Mouse (Mus musculus) brain, adult 2 months (tissue): ENCODE measurements at regions not wholly inside any gene's neighbourhood (a gene's known extent, or its start where the extent isn't known, plus 50 kb on each side); places are given as distances from the start of the nearest gene placed in this dataset.

Experiments
- DNase-seq: peaks from one replicate; pipeline ENCODE4 v3.0.0; 2011; ENCODE audit warnings: low read depth, low spot score

DNA sequence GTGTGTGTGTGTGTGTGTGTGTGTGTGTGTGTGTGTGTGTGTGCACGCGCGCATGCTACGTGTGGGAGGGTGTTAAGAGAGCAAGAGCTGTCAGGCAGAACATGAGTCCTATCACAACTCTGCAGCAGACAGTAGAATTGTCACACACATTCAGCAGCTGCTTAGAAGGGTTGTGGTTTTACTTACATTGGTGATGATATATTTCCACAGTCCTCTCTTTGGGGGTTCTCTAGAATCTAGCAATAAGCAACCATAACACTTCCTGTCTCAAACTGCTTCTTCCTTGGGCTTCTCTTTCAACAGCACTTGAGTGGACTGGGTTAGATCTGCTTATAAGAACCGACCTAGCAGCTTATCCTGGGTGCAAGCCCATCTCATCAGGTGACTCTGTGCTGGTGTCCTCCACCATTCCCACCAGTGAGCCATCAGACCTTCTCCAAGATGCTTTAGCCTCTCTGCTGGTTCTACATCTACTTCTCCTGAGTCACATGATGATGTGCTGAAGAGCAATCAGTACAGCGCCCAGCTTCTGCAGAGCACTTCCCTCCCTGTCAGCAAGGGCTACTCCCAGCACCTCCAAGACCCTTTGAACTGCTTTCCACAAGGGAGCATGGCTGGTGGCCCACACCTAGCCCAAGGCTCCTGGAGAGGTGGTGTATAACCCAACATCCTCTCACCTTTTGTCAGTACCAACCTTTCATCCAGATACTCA is 222.6 kb downstream of the Wdr11 start:
- DNase-seq: no peak

DNA sequence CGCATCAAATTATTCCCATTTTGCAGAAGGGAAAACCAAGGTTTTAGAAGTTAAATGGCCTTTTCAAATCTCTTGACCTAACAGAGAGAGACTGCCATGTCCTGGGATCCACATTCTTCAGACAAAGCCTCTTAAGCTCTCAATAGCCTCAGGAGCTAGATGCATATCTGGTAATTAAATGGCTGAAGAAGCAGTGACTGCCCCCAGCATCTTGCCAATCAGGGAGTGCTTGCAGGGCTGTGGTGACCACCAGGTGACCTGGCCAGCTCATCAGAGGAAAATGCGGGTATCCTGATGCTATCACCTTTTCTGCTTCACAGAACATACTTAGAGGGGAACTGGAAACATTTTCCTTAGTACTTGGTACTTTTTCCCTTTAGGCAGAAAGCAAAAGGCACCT is 227.2 kb downstream of the Wdr11 start:
- DNase-seq: no peak

DNA sequence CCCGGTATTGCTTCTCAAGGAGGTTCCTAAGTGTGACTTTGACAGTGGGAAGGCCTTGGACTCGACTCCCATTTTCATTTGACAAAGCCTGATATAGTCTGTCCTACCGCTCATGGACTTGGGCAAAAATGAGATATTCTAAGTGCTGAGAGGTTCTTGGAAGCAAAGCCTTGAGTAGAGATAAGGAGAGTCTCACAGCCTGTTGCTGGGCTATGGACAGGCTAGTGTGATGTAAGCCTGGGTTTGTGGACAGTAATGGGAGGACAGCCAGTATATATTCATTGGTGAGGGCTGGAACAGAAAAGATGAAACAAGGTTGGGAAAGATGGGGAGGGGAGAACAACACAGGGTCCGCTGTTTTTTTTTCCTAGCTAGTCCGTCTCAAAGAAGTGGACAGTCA is 228.0 kb downstream of the Wdr11 start:
- DNase-seq: no peak

DNA sequence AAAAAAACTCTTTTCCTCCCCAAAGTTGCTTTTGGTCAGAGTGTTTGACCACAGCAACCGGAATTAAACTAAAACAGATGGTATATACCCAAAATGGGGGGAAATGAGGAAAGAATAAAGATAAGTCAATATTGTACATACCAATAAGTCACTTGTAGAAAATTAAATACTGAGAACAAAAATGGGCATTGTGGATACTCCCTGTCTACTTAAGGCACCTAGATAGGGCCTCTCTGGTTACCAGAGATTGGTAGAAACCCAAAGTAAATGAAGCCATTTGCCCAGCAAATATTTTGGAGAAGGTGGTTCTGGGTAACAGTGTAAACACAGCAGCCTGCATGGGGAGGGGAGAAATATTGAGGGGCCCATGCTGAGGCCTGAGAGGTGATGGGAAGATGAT is 237.3 kb downstream of the Wdr11 start:
- DNase-seq: no peak

DNA sequence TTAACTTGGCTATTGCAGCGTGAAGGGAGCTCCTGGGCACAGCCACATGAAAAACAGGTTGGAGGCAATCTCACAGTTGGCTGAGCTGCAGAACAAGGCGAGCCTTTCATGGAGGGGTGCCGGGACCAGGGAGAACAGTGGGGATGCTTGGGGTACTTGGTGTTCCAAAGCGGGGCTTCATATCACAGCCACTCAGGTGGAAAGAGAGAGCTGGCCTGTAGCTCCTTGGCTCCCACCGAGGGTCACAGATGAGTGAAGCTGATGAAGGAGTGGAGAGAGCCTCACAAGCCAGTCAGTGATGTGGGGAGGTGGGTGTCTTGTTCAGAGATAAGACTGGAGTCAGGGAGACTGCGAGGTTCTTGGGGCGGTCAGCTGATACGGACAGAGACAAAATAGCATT is 241.2 kb downstream of the Wdr11 start:
- DNase-seq: no peak

DNA sequence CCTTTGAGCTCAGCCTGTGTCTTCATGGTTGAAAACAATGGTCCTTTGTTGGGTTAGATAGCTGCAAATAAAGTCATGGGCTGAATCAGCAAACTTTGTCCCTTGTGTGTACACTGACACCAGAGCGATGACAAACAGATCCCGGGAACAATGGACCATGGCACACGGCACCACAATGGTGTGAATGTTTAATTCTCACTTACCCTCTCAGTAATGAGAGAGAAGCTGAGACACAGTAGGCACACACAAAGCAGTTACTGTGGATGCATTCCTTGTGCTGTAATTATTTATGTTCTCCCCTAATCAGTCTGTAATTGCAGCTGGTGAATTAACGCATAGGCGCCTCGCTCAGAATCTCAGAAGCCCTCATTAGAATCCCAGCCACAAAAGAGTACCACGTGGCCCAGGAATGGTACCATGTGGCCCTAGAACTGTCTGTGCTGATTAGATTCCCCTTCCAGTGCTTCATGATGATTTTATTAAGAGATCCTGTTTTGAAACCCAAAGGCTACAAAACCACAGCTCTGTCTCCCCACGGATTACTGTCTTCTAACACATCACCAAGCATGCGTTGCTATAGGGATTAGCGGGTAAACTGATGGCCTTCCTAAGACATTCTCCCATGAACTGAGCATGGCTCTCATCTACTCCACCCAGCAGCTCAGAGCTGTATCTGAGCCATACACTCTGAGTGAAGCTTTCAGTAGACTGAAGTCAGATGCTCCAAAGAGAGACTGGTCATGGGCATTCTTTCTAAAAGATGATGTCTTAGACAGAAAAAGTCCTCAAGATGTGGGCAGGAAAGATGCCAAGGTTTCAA is 250.8 kb downstream of the Wdr11 start:
- DNase-seq: peak; percentile 87

DNA sequence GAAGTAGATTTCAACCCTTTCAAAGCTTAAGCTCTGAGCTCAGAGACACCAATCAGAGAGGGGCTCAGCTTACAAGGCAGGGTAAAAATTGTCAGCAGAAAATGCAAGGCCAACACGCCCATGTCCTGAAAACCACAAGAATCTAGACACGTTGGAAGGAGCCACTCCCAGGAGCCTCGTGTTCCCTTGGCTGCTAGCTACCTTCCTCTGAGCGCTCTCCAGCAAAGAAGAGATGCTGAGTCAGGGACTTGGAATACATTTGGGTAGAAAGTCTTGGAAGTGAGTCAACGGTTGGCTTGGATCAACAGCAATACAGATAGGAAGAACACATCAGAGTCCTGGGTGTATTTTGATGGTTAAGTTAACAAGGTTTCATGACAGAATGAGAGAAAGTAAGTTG is 255.5 kb downstream of the Wdr11 start:
- peak; percentile 58 for DNase-seq

DNA sequence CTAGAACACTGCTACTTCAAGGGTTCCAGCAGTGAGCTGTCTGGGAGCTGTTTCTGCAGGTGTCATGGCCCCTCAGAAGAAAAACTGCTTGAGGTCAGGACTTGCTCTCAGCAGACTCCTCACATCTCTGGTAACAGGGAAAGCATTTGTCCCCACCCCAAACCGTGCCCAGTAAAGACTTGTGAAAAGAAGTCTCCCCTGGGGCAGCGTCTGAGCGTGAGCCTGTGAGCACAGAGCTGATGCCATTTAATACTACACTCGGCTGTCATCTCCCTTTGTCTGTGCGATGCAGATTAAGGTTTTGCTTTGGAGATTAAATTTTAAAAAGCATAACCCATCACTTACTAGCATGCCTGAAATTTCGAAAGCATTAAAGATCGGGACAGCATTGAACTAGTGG is 261.9 kb downstream of the Wdr11 start:
- DNase-seq: no peak

DNA sequence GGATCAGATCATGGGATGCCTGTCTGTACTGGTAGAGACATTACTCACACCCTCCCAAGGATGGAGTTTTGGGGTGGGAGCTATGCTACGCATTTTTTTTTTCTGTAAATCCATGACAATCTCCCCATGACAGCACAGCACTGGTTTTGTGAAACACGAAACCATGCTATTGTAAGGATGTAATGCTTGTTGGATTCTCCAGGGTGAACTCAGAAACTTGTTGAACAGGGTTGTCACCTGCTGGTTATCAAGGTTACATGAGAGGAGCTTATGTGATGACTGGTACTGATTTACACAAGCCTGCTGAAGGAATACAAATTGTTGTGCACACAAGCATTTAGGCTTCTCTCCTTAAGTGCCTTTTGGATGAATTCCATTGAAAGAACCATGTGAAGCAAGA is 263.3 kb downstream of the Wdr11 start:
- no peak for DNase-seq

DNA sequence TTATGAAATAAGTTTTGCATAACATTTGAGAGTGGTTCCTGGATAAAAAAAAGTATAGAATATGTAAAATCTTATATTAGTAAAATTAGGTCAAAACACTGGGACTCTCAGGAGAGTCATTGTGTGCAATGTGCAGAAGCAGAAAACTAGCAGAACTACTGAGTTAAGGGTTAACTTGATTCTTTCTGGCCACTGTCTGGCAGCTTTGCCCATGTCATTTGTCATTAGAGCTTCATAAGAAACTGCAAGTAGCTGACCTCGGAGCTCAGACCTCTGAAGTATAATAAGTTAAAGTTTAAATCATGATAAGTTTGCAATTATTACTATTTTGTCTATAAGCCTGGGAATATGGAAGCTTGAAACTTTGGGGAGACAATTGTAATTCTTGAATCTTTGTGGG is 271.3 kb downstream of the Wdr11 start:
- no peak for DNase-seq

DNA sequence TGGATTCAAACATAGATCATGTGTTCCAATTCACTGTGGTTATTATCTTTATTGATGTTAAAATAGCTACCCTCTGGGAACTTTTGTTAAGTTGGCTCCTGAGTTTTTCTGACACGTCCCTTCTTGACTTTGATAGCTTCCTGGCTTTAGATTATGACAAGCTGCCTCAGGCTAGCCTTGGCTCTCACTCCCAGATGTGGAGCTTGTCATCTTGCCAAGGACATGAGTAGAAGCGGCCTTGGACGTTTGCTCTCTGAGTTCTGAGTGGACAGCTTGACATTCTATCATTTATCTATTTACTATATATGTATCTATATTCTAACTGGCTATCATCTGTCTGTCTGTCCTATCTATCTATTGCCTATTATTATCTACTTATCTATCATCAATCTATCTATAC is 273.9 kb downstream of the Wdr11 start:
- no peak for DNase-seq

DNA sequence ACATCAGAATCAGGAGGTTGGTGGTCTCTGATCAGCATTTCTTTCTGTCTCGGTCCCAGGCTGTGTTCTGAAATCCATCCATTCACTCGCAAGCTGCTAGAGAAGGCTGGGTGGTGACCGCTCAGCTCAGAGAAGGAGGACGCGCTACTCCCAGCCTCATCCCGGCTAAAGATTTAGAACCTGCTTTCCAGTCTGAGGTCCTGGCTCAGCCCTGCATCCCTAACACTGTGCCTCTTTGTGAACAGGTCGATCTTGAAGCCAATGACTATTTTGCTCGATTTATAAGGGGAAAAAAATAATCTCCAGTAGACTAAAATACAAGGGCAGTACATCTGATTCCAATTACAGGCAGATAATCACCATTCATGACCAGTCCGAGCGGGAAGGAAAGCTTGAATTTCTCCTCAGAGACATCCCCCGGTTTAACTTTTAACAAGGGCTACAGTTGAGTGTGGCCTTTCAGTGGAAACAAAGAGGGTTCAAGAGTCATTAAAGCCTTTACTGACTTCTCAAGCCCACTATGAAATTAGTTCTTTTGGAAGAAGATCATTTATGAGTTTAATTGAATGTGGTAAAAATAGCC is 280.6 kb downstream of the Wdr11 start:
- no peak for DNase-seq

DNA sequence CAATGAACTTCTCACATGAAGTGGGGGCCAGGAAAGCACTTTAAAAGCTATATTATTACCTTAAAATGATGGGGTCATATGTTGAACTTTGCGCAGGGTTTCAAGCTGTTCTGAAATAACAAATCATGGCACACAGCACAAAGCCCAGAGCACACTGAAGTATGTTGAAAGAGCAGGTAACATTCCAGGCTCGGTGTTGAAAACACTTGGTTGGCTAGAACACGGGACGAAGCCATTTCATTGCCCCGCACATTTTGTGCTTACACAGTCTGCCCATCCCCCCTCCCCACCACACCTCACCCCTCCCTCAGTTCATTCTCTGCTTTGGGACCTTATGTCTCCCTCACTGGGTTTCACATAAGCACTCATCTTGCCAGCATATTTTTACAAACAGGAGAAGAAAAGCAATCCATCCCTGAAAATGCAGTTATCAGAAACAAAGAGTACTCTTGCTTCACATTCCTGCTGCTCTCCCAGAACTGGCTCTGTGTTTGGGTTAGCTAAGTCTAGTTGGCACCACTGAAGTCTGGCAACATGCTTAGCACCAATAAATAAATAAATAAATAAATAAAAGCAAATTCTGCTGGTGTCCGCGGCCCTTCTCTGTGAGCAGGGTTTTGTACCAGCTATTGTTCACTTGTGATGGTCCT is 284.7 kb downstream of the Wdr11 start:
- no peak for DNase-seq

DNA sequence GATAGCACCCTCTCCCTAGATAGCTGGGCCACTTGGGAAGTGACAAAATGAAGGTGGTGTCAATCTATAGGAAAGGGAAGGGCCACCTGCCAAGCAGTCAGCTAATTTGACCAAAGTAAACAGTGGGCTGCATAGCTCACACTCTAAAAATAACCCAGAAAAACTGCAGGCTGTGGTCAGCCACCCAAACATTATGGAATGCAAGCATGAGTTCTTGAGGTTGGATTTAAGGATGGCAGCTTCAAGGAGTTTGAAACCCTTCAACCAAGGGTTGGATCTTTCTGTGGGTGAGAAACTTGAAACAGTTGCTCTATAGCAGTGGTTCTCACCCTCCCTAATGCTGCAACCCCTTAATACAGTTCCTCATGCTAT is 285.2 kb downstream of the Wdr11 start:
- no peak for DNase-seq

DNA sequence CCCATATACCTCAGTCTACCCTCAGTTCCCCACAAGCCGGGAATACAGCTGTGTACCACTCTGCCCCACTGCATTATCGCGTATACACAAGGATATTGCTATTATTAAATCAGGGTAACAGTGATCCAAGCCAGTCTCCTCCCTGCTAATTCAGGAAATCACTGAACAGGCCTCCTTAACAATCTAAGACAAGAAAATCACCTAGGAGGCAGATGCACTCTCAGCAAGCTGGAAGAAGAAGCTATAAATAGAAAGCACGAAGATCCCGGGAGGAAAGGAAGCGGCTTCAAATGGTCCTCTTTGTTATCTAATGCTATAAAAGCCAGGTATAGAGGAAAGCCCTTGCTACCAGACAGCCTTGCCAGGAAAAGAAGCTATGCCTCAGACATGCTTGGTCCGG is 304.6 kb downstream of the Wdr11 start:
- DNase-seq: peak; percentile 50

DNA sequence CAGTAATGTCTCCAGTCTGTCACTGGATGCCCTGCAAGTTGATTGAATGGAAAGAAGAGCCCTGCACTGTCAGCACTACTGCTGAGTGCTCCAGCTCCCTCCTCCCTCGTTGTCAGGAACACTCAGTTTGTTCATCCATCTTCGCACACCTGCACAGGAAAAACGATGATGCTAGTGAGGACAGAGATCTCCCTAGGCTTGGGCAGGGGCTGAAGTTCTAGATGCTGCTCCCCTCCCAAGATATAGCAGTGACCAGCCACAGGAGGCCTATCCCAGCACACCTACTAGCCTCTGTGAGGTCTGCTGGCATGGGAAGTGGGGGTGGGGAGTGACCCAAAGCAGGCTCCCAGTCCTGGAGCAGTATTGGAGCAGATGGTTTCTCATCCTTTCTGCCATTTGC is 305.8 kb downstream of the Wdr11 start:
- DNase-seq: no peak

DNA sequence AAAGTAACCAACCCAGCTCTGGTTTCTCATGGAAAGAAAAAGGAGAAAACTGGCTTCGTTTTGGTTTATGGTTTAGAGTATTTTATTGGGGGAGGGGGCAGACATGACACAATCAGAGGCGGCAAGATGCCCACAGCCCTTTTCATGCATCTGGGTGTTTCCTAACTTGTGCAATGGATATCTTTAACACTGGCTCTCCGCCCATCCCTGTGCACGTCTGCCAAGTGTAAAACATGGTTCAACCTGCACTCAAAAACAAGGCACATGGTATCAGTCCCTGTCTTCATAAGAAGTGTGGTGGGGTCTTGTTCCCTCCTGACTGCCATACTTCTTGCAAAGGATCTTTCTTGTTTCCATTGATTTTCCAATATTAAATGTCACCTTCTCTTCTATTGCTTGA is 310.6 kb downstream of the Wdr11 start:
- DNase-seq: no peak

DNA sequence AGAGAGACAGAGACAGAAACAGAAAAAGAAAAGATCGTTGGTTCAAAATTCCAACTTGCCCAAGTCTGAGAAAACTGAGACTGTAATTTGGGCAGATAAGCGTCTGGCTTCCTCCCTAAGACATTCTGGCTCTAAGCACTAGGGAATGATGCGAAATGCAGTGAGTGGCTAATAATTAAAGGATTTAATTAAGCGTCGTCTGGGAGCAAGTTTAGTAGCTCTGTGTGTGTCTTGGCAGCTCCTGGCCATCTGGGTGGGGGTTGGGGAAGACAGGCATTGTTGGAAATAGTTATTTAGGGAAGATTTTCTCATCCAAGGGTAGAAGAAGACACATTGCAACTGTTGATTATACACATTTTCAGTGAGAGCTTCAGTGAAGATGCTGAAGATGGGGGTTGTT is 311.5 kb downstream of the Wdr11 start:
- DNase-seq: peak; percentile 82

DNA sequence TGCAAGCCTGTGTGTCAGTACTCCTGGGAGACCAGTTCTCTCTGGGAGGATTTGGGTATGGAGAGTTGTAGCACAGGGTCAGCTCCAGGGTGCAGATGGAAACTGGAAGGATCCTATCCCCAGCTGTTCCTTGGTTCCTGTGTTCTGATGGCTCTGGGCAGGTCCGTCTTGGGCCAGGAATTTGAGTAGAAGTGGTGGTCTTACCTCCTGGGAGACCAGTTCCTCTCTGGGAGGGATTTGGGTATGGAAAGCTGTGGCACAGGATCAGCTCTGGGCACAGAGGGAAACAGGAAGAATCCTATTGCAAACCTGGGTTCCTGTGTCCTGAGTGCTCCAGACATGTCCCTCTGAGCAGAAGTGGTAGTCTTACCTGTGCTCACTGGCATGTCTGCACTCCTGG is 314.5 kb downstream of the Wdr11 start:
- no peak for DNase-seq

DNA sequence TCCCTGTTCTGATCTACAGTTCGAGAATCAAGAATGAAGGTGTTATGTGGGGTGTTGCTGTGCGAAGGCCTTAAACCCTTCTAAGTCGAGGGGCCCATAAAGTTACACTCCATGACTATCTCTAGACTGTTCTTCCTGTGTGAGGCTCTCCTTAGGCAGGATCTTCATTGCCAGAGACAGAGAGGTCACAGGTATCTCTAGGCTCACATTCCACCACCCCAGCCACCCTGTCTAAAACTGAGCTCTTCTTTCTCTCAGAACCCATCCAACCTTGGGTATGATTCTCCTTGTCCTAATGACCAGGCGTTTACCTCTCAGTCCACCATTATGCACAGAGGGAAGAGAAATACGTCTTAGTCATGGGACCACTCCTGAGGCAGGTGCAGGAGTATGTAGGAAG is 317.2 kb downstream of the Wdr11 start:
- no peak for DNase-seq

DNA sequence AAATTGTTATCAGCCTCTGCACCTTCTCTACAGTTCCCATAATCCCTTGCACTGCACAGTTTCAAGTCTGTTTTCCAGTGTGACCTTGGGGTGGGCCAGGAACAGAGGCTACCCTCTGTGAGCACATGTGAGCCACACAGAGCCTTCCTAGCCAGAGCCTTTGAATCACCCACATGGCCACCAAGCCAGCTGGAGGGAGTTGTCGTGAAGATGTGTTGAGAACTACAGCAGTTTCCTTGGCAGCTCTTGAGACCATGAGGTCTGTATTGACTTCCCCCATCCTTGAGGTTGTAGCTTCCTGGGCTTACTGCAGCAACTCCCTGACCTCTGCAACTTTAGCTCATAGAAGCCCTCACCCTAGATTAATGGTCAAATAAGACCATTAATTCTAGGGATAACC is 318.1 kb downstream of the Wdr11 start:
- no peak for DNase-seq

DNA sequence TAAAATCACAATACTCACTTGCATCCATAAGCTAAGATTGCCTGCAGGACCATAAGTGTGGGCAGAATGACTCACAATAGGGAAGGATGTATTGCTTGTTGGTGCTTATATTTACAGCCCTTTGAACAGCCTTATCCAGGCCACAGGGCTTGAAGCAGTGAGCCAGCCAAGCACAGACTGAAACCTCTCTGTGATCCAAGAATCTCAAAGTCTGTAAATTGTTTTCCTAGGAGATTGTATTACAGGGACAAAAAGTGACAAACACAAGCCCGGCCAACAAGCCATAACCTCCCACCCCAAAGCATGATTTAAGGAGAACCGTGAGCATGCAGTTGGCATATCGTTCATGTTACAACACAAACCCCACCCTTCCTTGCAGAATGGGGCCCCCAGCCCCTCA is 319.2 kb downstream of the Wdr11 start:
- DNase-seq: no peak

DNA sequence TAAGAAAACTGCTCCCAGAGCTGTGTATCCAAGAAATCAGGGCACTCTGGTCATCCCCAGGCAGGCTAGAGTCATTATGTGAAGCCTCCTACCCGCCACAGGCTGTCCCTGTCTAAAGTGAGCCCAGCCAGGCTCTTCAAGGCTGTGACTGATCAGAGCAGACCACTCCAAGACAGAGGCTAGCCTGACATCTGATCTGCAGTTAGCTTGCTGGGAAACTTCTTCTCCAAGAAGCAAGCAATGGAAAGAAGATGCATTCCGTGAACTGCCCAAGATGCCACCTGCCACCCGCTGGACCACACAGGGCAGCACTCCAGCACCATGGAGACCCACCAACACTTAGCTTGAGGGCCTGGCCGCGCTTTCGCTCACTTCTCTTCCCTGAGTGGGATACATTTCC is 323.2 kb downstream of the Wdr11 start:
- DNase-seq: no peak
